14 mouse cellular contexts compared by ENCODE assay signal in genomic region chr3:17789454-17790196, GRCm38 (mm10).
DNase-seq lines count a peak whose midpoint lies in the region; ATAC-seq and TF ChIP-seq lines count a peak whose summit lies in the region.
"Had no signal": no experiment of that assay in that cellular context is flagged by ENCODE, and none has a peak within 500 bp of the region (broad histone marks: within the 10 kb centered on the region; RNA-seq: fewer than 3 reads in every experiment).

No protein-coding gene starts in this region.

- H3K36me3 ChIP-seq in forebrain, postnatal 0 days (ENCODE audit: insufficient read depth), result no peaks in the 10 kb centered on the region
- H3K36me3 ChIP-seq in midbrain, embryonic 15.5 days (replicated peaks), result no peaks in the 10 kb centered on the region
- no peaks in the 10 kb centered on the region for H3K36me3 ChIP-seq in limb, embryonic 10.5 days
- H3K36me3 ChIP-seq: heart, embryonic 10.5 days had no signal

- H3K27ac ChIP-seq in left cerebral cortex, adult 2 months, result peak overlapping the region; percentile 99
- H3K27ac ChIP-seq in forebrain, postnatal 0 days (ENCODE audit: low read depth, low read length), result peak overlapping the region; percentile 99
- peak overlapping the region; percentile 100 for H3K27ac ChIP-seq in midbrain, embryonic 15.5 days
- H3K27ac ChIP-seq in limb, embryonic 10.5 days, result no peak overlapping the region
- H3K27ac ChIP-seq: heart, embryonic 10.5 days; macrophage had no signal

- ATAC-seq in forebrain, postnatal 0 days, result peak; percentile 63
- peak; percentile 42 for ATAC-seq in midbrain, embryonic 15.5 days (replicated peaks)
- ATAC-seq: inflammation-experienced regulatory T-cells, adult 6 months had no signal

- peak; percentile 50 to 52 for DNase-seq in left cerebral cortex, adult 2 months (ENCODE audit: extremely low spot score in 1 of 2, low spot score in 2 of 2)
- DNase-seq in left cerebral cortex, adult 9 months (ENCODE audit: low spot score in 2 of 2), result no peak
- peak; percentile 86 for DNase-seq in forebrain, postnatal 0 days
- peak; percentile 66 for DNase-seq in right cerebral cortex, postnatal 4 days
- no peak for DNase-seq in limb, embryonic 10.5 days (ENCODE audit: low spot score)
- DNase-seq in gastrocnemius, postnatal 4 days (ENCODE audit: low spot score in 2 of 2), result no peak
- DNase-seq in thymus, adult 18-20 months, result no peak
- DNase-seq: thymus, adult 2 months had no signal

- intact Hi-C loops in left cerebral cortex, adult 2 months (cut with DNase I), result loop anchor here (2.0 to 5.0 kb wide), 4 partner anchors 169 to 972 kb away; no protein-coding TSS in a partner anchor

- H3K4me1 ChIP-seq in forebrain, postnatal 0 days (ENCODE audit: insufficient read depth), result peaks cover 15% of the 10 kb centered on the region; the same call in 1 of the 2 replicates
- peaks cover 15% of the 10 kb centered on the region; the same call in 1 of the 2 replicates for H3K4me1 ChIP-seq in midbrain, embryonic 15.5 days
- peaks cover 23% of the 10 kb centered on the region for H3K4me1 ChIP-seq in limb, embryonic 10.5 days

- H3K9me3 ChIP-seq in forebrain, postnatal 0 days (ENCODE audit: low read length), result no peaks in the 10 kb centered on the region
- no peaks in the 10 kb centered on the region for H3K9me3 ChIP-seq in midbrain, embryonic 15.5 days
- no peaks in the 10 kb centered on the region for H3K9me3 ChIP-seq in limb, embryonic 10.5 days (replicated peaks)
- H3K9me3 ChIP-seq: heart, embryonic 10.5 days had no signal

- no peaks in the 10 kb centered on the region for H3K27me3 ChIP-seq in forebrain, postnatal 0 days (ENCODE audit: insufficient read depth, low read length)
- no peaks in the 10 kb centered on the region for H3K27me3 ChIP-seq in midbrain, embryonic 15.5 days (replicated peaks)
- H3K27me3 ChIP-seq in limb, embryonic 10.5 days (ENCODE audit: low read depth, poor library complexity, severe bottlenecking), result peaks cover 100% of the 10 kb centered on the region

- WGBS in forebrain, postnatal 0 days, result 3% methylated on average over 9 of the region's 9 CpGs
- WGBS in midbrain, embryonic 15.5 days, result 2% methylated on average over 9 of the region's 9 CpGs
- WGBS in limb, embryonic 10.5 days, result 4% methylated on average over 9 of the region's 9 CpGs

- H3K4me2 ChIP-seq in forebrain, postnatal 0 days (ENCODE audit: low read depth), result peak overlapping the region; percentile 99
- peak overlapping the region; percentile 83 for H3K4me2 ChIP-seq in midbrain, embryonic 15.5 days
- H3K4me2 ChIP-seq: liver, embryonic 11.5 days had no signal

- no peak for TF ChIP-seq CTCF in left cerebral cortex, adult 2 months (IDR thresholded peaks at IDR 0.05)
- no peak for TF ChIP-seq CTCF in forebrain, postnatal 0 days (IDR thresholded peaks at IDR 0.05; ENCODE audit: low read depth)

- peak overlapping the region; percentile 72 for H3K4me3 ChIP-seq in left cerebral cortex, adult 2 months
- H3K4me3 ChIP-seq in forebrain, postnatal 0 days (ENCODE audit: low read depth, low read length), result peak overlapping the region; percentile 57
- peak overlapping the region; percentile 62 for H3K4me3 ChIP-seq in midbrain, embryonic 15.5 days
- H3K4me3 ChIP-seq in limb, embryonic 10.5 days, result no peak overlapping the region
- H3K4me3 ChIP-seq: erythroblast, embryonic 14.5 days; heart, embryonic 10.5 days had no signal

- H3K9ac ChIP-seq in forebrain, postnatal 0 days, result peak overlapping the region; percentile 96
- H3K9ac ChIP-seq in midbrain, embryonic 15.5 days, result peak overlapping the region; percentile 97

Comparison
In these comparisons a context has a peak if more than half of its experiments do, and no peak if none do; other contexts are left out.
1. DNase-seq: peak in left cerebral cortex, adult 2 months (2 of 2), forebrain, postnatal 0 days (single experiment) and right cerebral cortex, postnatal 4 days (single experiment); none in left cerebral cortex, adult 9 months (0 of 2), limb, embryonic 10.5 days (single experiment), gastrocnemius, postnatal 4 days (0 of 2) and thymus, adult 18-20 months (0 of 2).